9 mouse cellular contexts compared by ENCODE assay signal in the genomic region with DNA sequence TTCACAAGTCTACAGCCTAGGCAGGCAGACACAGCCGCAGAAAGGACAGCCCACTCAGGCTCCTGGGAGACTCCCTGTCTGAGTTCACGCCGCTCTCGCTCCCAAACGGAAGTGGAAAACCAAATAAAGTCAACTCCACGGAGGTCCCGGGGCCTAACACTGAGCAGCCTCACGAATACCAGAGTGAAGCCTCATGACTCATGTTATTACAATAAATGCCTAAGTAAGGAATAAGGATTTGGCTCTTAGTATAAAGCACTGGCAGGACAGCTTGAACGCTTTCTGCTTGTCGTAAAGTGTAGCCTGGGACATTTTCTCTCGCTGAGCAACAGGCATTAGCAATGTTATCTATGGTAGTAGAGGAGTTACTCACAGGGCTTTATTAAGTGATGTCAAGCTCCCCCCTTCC.
DNase-seq lines count a peak whose midpoint lies in the region; ATAC-seq lines count a peak whose summit lies in the region.
"Had no signal": no experiment of that assay in that cellular context is flagged by ENCODE, and none has a peak within 500 bp of the region (broad histone marks: within the 10 kb centered on the region; RNA-seq: fewer than 3 reads in every experiment).

No protein-coding gene starts in this region.

- 12% methylated on average over 11 of the region's 11 CpGs for WGBS in heart, embryonic 16.5 days
- 24% methylated on average over 11 of the region's 11 CpGs for WGBS in limb, embryonic 12.5 days
- 81% methylated on average over 11 of the region's 11 CpGs for WGBS in forebrain, embryonic 13.5 days

- peak overlapping the region; percentile 4 for H3K27ac ChIP-seq in heart, embryonic 16.5 days (ENCODE audit: low read length)
- peak overlapping the region; percentile 89 for H3K27ac ChIP-seq in limb, embryonic 12.5 days
- H3K27ac ChIP-seq in forebrain, embryonic 13.5 days: no peak overlapping the region

- H3K27me3 ChIP-seq in heart, embryonic 16.5 days (ENCODE audit: control insufficient read depth, insufficient read depth, low read length): peaks cover 7% of the 10 kb centered on the region; the same call in 1 of the 2 replicates
- H3K27me3 ChIP-seq in limb, embryonic 12.5 days: no peaks in the 10 kb centered on the region
- H3K27me3 ChIP-seq in forebrain, embryonic 13.5 days: peaks cover 11% of the 10 kb centered on the region; the same call in 1 of the 2 replicates

- peak overlapping the region; percentile 41 for H3K4me2 ChIP-seq in heart, embryonic 16.5 days (ENCODE audit: low read depth, low read length)
- H3K4me2 ChIP-seq in limb, embryonic 12.5 days: peak overlapping the region; percentile 11; the same call in 1 of the 2 replicates
- H3K4me2 ChIP-seq in forebrain, embryonic 13.5 days: no peak overlapping the region

- H3K9me3 ChIP-seq in heart, embryonic 16.5 days (replicated peaks; ENCODE audit: control insufficient read depth, low read length): no peaks in the 10 kb centered on the region
- H3K9me3 ChIP-seq in limb, embryonic 12.5 days: no peaks in the 10 kb centered on the region
- H3K9me3 ChIP-seq in forebrain, embryonic 13.5 days (replicated peaks): no peaks in the 10 kb centered on the region

- no peak overlapping the region for H3K9ac ChIP-seq in heart, embryonic 16.5 days (ENCODE audit: low read length)
- H3K9ac ChIP-seq in limb, embryonic 12.5 days (replicated peaks): no peak overlapping the region
- no peak overlapping the region for H3K9ac ChIP-seq in forebrain, embryonic 13.5 days

- H3K36me3 ChIP-seq in heart, embryonic 16.5 days (ENCODE audit: control insufficient read depth, insufficient read depth): no peaks in the 10 kb centered on the region
- no peaks in the 10 kb centered on the region for H3K36me3 ChIP-seq in limb, embryonic 12.5 days
- H3K36me3 ChIP-seq in forebrain, embryonic 13.5 days (ENCODE audit: poor library complexity, severe bottlenecking): no peaks in the 10 kb centered on the region

- ATAC-seq in heart, embryonic 16.5 days (replicated peaks; ENCODE audit: extremely low read depth, insufficient read depth, low FRiP score): peak; percentile 75
- peak; percentile 39; the same call in 1 of the 2 replicates for ATAC-seq in limb, embryonic 12.5 days (ENCODE audit: insufficient number of reproducible peaks, insufficient read depth, low FRiP score, low TSS enrichment, low read depth)
- ATAC-seq in forebrain, embryonic 13.5 days: no peak

- peak; percentile 14 for DNase-seq in ovary, postnatal 36 days (ENCODE audit: low spot score)
- no peak for DNase-seq in ovary, adult 18-20 months (ENCODE audit: low spot score)
- peak; percentile 59 to 63 for DNase-seq in urinary bladder, postnatal 4 days (ENCODE audit: low spot score in 2 of 2)
- DNase-seq in frontal cortex, postnatal 14 days (ENCODE audit: low spot score in 2 of 2): no peak
- DNase-seq in spleen, adult 18-20 months: no peak
- DNase-seq: cerebellum, adult 9-11 months had no signal

- no peak overlapping the region for H3K4me3 ChIP-seq in heart, embryonic 16.5 days (ENCODE audit: low read length)
- no peak overlapping the region for H3K4me3 ChIP-seq in limb, embryonic 12.5 days (replicated peaks)
- H3K4me3 ChIP-seq in forebrain, embryonic 13.5 days: no peak overlapping the region

- H3K4me1 ChIP-seq in heart, embryonic 16.5 days (ENCODE audit: control insufficient read depth, insufficient read depth, low read length): peaks cover 3% of the 10 kb centered on the region; the same call in 1 of the 2 replicates
- H3K4me1 ChIP-seq in limb, embryonic 12.5 days (replicated peaks): peaks cover 58% of the 10 kb centered on the region
- H3K4me1 ChIP-seq in forebrain, embryonic 13.5 days: peaks cover 7% of the 10 kb centered on the region

Comparison
In these comparisons a context has a peak if more than half of its experiments do, and no peak if none do; other contexts are left out.
1. DNase-seq: peak in ovary, postnatal 36 days (single experiment) and urinary bladder, postnatal 4 days (2 of 2); none in ovary, adult 18-20 months (single experiment), frontal cortex, postnatal 14 days (0 of 2) and spleen, adult 18-20 months (0 of 2).